Comparison of ENCODE assay signal across 8 mouse cellular contexts in the genomic region with DNA sequence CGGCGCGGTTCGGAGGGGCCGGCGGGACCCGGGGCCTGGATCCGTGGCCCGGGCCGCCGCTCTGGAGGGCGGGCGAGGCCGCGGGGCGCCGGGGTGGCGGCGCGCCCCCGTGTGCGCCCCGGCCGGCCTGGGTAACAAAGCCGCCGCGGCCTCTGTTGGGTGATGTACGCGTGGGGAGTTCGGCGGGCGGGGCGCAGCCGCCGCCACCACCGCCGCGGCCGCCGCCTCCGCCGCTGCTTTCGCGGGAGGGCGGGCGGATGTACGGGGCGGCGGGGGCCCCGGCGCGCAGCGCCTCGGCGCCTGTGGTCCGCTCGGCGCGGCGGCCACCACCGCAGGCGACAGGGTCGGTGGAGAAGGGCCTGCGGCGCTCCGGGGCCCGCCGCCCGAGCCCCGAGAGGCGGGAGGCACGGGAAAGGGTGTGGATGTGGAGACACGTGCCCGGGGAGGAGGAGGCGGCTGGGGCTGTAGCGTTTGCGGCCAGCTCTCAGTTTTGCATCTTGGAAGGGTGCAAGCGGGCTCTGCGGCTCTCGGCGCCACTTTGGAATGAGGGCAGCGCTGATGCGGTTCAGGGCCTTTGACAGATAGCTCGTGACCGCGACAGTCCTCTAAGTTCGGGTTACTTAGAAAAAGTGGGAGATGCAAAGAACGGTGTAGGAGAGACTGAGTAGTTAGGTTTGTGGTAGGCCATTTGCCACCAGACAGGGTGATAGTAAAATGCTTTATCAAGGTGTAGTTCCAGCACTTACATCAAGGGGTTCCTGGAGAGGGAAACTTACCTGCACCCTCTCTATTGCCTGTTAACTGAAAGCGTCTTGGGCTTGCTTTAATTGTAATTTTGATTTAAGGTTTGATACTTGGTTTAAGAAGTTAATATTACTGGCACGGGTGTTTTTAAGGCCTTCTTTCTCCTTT. TPM values are rescaled to one million over a fixed set of nuclear protein-coding genes. Genes with fewer than 3 reads are reported as not detected.
A peak's percentile ranks its signal among the peaks of the same experiment; 100 is the strongest.
DNase-seq lines count a peak whose midpoint lies in the region; ATAC-seq and TF ChIP-seq lines count a peak whose summit lies in the region.

No protein-coding gene starts in this region.

- peak overlapping the region; percentile 82 for H3K4me2 ChIP-seq in heart, embryonic 12.5 days
- peak overlapping the region; percentile 75 for H3K4me2 ChIP-seq in kidney, embryonic 15.5 days
- peak overlapping the region; percentile 88 for H3K4me2 ChIP-seq in liver, embryonic 16.5 days (ENCODE audit: low read depth, low read length)
- H3K4me2 ChIP-seq in neural tube, embryonic 11.5 days (ENCODE audit: low read depth) = peak overlapping the region; percentile 75

- H3K4me1 ChIP-seq in embryonic fibroblast, embryonic 13.5 days (ENCODE audit: control insufficient read depth, insufficient read depth, low read length) = peaks cover 3% of the 10 kb centered on the region
- peaks cover 11% of the 10 kb centered on the region for H3K4me1 ChIP-seq in heart, embryonic 12.5 days (replicated peaks)
- peaks cover 22% of the 10 kb centered on the region for H3K4me1 ChIP-seq in kidney, embryonic 15.5 days
- H3K4me1 ChIP-seq in liver, embryonic 16.5 days (ENCODE audit: control insufficient read depth, low read depth, low read length) = peaks cover 13% of the 10 kb centered on the region
- H3K4me1 ChIP-seq in neural tube, embryonic 11.5 days (ENCODE audit: control insufficient read depth, insufficient read depth, low read length) = peaks cover 11% of the 10 kb centered on the region; the same call in 1 of the 2 replicates

- H3K36me3 ChIP-seq in heart, embryonic 12.5 days = peaks cover 38% of the 10 kb centered on the region
- H3K36me3 ChIP-seq in kidney, embryonic 15.5 days = peaks cover 40% of the 10 kb centered on the region
- peaks cover 23% of the 10 kb centered on the region for H3K36me3 ChIP-seq in liver, embryonic 16.5 days (ENCODE audit: control insufficient read depth, insufficient read depth)
- peaks cover 15% of the 10 kb centered on the region for H3K36me3 ChIP-seq in neural tube, embryonic 11.5 days (ENCODE audit: control insufficient read depth, insufficient read depth, low read length)

- peak overlapping the region; percentile 98 for H3K4me3 ChIP-seq in embryonic fibroblast, embryonic 13.5 days (ENCODE audit: insufficient read depth, low read length)
- peak overlapping the region; percentile 99 for H3K4me3 ChIP-seq in heart, embryonic 12.5 days
- peak overlapping the region; percentile 98 for H3K4me3 ChIP-seq in kidney, embryonic 15.5 days (replicated peaks)
- peak overlapping the region; percentile 87 for H3K4me3 ChIP-seq in liver, embryonic 16.5 days (ENCODE audit: low read depth, low read length)
- peak overlapping the region; percentile 98 for H3K4me3 ChIP-seq in neural tube, embryonic 11.5 days (ENCODE audit: low read depth, low read length)

- peak; percentile 58 for DNase-seq in brain, adult 2 months (ENCODE audit: low read depth, low spot score)
- DNase-seq in neural tube, embryonic 11.5 days (ENCODE audit: low spot score) = peak; percentile 46
- DNase-seq in testis, postnatal 10 days (ENCODE audit: low spot score) = peak; percentile 70

- 0 out of 2 replicates have a peak, but pooled peaks cover 2% of the 10 kb centered on the region for H3K9me3 ChIP-seq in heart, embryonic 12.5 days (replicated peaks)
- no peaks in the 10 kb centered on the region for H3K9me3 ChIP-seq in kidney, embryonic 15.5 days (replicated peaks)
- H3K9me3 ChIP-seq in liver, embryonic 16.5 days (replicated peaks; ENCODE audit: control insufficient read depth, low read length) = no peaks in the 10 kb centered on the region
- no peaks in the 10 kb centered on the region for H3K9me3 ChIP-seq in neural tube, embryonic 11.5 days (ENCODE audit: control insufficient read depth, low read length)

- no peak for TF ChIP-seq CTCF in embryonic fibroblast, embryonic 13.5 days (IDR thresholded peaks at IDR 0.05; ENCODE audit: borderline replicate concordance, insufficient read depth, low read length)

- no peaks in the 10 kb centered on the region for H3K27me3 ChIP-seq in heart, embryonic 12.5 days (replicated peaks)
- no peaks in the 10 kb centered on the region for H3K27me3 ChIP-seq in kidney, embryonic 15.5 days
- no peaks in the 10 kb centered on the region for H3K27me3 ChIP-seq in liver, embryonic 16.5 days (ENCODE audit: control insufficient read depth, insufficient read depth, low read depth, low read length)
- H3K27me3 ChIP-seq in neural tube, embryonic 11.5 days (ENCODE audit: control insufficient read depth, insufficient read depth, low read length) = no peaks in the 10 kb centered on the region

- peak overlapping the region; percentile 78 for H3K27ac ChIP-seq in embryonic fibroblast, embryonic 13.5 days (ENCODE audit: insufficient read depth, low read length)
- H3K27ac ChIP-seq in heart, embryonic 12.5 days (ENCODE audit: poor library complexity, severe bottlenecking) = peak overlapping the region; percentile 99
- peak overlapping the region; percentile 99 for H3K27ac ChIP-seq in kidney, embryonic 15.5 days
- peak overlapping the region; percentile 97 for H3K27ac ChIP-seq in liver, embryonic 16.5 days (ENCODE audit: low read length)
- peak overlapping the region; percentile 99 for H3K27ac ChIP-seq in neural tube, embryonic 11.5 days (ENCODE audit: low read depth, low read length)

- ATAC-seq in CD4-positive, CD25-positive, alpha-beta regulatory T cell, adult 4 months = peak; percentile 28
- ATAC-seq in heart, embryonic 12.5 days (ENCODE audit: insufficient number of reproducible peaks, low FRiP score) = peak; percentile 59
- ATAC-seq in kidney, embryonic 15.5 days (replicated peaks; ENCODE audit: low FRiP score) = peak; percentile 71
- peak; percentile 58 for ATAC-seq in liver, embryonic 16.5 days (ENCODE audit: low read depth)
- peak; percentile 65 for ATAC-seq in neural tube, embryonic 11.5 days (ENCODE audit: insufficient read depth, low FRiP score, low TSS enrichment)

- TF ChIP-seq POLR2A in embryonic fibroblast, embryonic 13.5 days (IDR thresholded peaks at IDR 0.05; ENCODE audit: low read depth, low read length) = no peak

- whole genome bisulfite sequencing in heart, embryonic 12.5 days = under 1% methylated on average over 89 of the region's 90 CpGs
- WGBS in kidney, embryonic 15.5 days = under 1% methylated on average over 67 of the region's 90 CpGs
- WGBS in liver, embryonic 16.5 days (ENCODE audit: insufficient replicate concordance) = 1% methylated on average over 65 of the region's 90 CpGs
- under 1% methylated on average over 82 of the region's 90 CpGs for WGBS in neural tube, embryonic 11.5 days

- H3K9ac ChIP-seq in heart, embryonic 12.5 days = peak overlapping the region; percentile 98
- H3K9ac ChIP-seq in kidney, embryonic 15.5 days = peak overlapping the region; percentile 98
- peak overlapping the region; percentile 94 for H3K9ac ChIP-seq in liver, embryonic 16.5 days (ENCODE audit: low read depth, low read length)
- peak overlapping the region; percentile 97 for H3K9ac ChIP-seq in neural tube, embryonic 11.5 days (ENCODE audit: low read length)

RNA-seq across cellular contexts. Expression of gene Bzw1, which starts 0.8 kb away (rescaled TPM):
- 100 to 1,000 TPM; 388 to 409 TPM for polyA plus RNA-seq in CD4-positive, CD25-positive, alpha-beta regulatory T cell, adult 4 months (2017; shearing (Covaris generic))
- 360 and 397 TPM in 2 replicates for polyA plus RNA-seq in embryonic fibroblast, embryonic 13.5 days (2011; ENCODE audit: insufficient read length, low read depth, missing spikeins)
- polyA plus RNA-seq in heart, embryonic 12.5 days (2016; fragmentation: Nextera tagmentation; extraction: Ambion mirVana) = 261 and 270 TPM in 2 replicates
- 367 and 397 TPM in 2 replicates for polyA plus RNA-seq in kidney, embryonic 15.5 days (2015; fragmentation: Nextera tagmentation; extraction: Ambion mirVana)
- 111 and 117 TPM in 2 replicates for polyA plus RNA-seq in liver, embryonic 16.5 days (2015; fragmentation: Nextera tagmentation; extraction: Ambion mirVana)
- 535 and 540 TPM in 2 replicates for polyA plus RNA-seq in neural tube, embryonic 11.5 days (2014; fragmentation: Nextera tagmentation; extraction: Ambion mirVana)

RNA-seq across cellular contexts. Expression of gene Clk1, which starts 30.3 kb away (rescaled TPM):
- polyA plus RNA-seq in CD4-positive, CD25-positive, alpha-beta regulatory T cell, adult 4 months (2017; shearing (Covaris generic)) = 100 to 1,000 TPM; 507 to 582 TPM
- polyA plus RNA-seq in embryonic fibroblast, embryonic 13.5 days (2011; ENCODE audit: insufficient read length, low read depth, missing spikeins) = 118 and 153 TPM in 2 replicates
- polyA plus RNA-seq in heart, embryonic 12.5 days (2016; fragmentation: Nextera tagmentation; extraction: Ambion mirVana) = 144 TPM in 2 replicates
- 185 and 199 TPM in 2 replicates for polyA plus RNA-seq in kidney, embryonic 15.5 days (2015; fragmentation: Nextera tagmentation; extraction: Ambion mirVana)
- polyA plus RNA-seq in liver, embryonic 16.5 days (2015; fragmentation: Nextera tagmentation; extraction: Ambion mirVana) = 84.0 and 92.6 TPM in 2 replicates
- polyA plus RNA-seq in neural tube, embryonic 11.5 days (2014; fragmentation: Nextera tagmentation; extraction: Ambion mirVana) = 146 and 155 TPM in 2 replicates

RNA-seq across cellular contexts. Expression of gene Nif3l1, which starts 51.4 kb away (rescaled TPM):
- polyA plus RNA-seq in CD4-positive, CD25-positive, alpha-beta regulatory T cell, adult 4 months (2017; shearing (Covaris generic)) = 10 to 100 TPM; 43.6 to 56.9 TPM
- polyA plus RNA-seq in embryonic fibroblast, embryonic 13.5 days (2011; ENCODE audit: insufficient read length, low read depth, missing spikeins) = 32.4 and 36.3 TPM in 2 replicates
- polyA plus RNA-seq in heart, embryonic 12.5 days (2016; fragmentation: Nextera tagmentation; extraction: Ambion mirVana) = 29.0 and 29.2 TPM in 2 replicates
- 44.7 and 46.7 TPM in 2 replicates for polyA plus RNA-seq in kidney, embryonic 15.5 days (2015; fragmentation: Nextera tagmentation; extraction: Ambion mirVana)
- polyA plus RNA-seq in liver, embryonic 16.5 days (2015; fragmentation: Nextera tagmentation; extraction: Ambion mirVana) = 10.4 and 11.5 TPM in 2 replicates
- 67.8 and 68.5 TPM in 2 replicates for polyA plus RNA-seq in neural tube, embryonic 11.5 days (2014; fragmentation: Nextera tagmentation; extraction: Ambion mirVana)

RNA-seq across cellular contexts. Expression of gene Ppil3, which starts 51.7 kb away (rescaled TPM):
- 10 to 100 TPM; 61.1 to 68.8 TPM for polyA plus RNA-seq in CD4-positive, CD25-positive, alpha-beta regulatory T cell, adult 4 months (2017; shearing (Covaris generic))
- polyA plus RNA-seq in embryonic fibroblast, embryonic 13.5 days (2011; ENCODE audit: insufficient read length, low read depth, missing spikeins) = 50.6 and 70.9 TPM in 2 replicates
- polyA plus RNA-seq in heart, embryonic 12.5 days (2016; fragmentation: Nextera tagmentation; extraction: Ambion mirVana) = 32.9 and 34.2 TPM in 2 replicates
- polyA plus RNA-seq in kidney, embryonic 15.5 days (2015; fragmentation: Nextera tagmentation; extraction: Ambion mirVana) = 52.0 and 58.5 TPM in 2 replicates
- 16.5 and 19.6 TPM in 2 replicates for polyA plus RNA-seq in liver, embryonic 16.5 days (2015; fragmentation: Nextera tagmentation; extraction: Ambion mirVana)
- 60.0 and 67.6 TPM in 2 replicates for polyA plus RNA-seq in neural tube, embryonic 11.5 days (2014; fragmentation: Nextera tagmentation; extraction: Ambion mirVana)

Comparison
In these comparisons a context has a peak if more than half of its experiments do, and no peak if none do; other contexts are left out.
1. Peak in every context shown above with its lines: DNase-seq, ATAC-seq, H3K4me3 ChIP-seq and H3K27ac ChIP-seq.